Mouse (Mus musculus): ENCODE data around the gene Gm14403.
A peak's percentile ranks its signal among the peaks of the same experiment; 100 is the strongest.
"Not testable (repeated sequence)": the region's sequence is repeated elsewhere in the genome, so short reads cannot be mapped to it uniquely, and the experiment has no call there.

Gm14403 gene

DNA sequence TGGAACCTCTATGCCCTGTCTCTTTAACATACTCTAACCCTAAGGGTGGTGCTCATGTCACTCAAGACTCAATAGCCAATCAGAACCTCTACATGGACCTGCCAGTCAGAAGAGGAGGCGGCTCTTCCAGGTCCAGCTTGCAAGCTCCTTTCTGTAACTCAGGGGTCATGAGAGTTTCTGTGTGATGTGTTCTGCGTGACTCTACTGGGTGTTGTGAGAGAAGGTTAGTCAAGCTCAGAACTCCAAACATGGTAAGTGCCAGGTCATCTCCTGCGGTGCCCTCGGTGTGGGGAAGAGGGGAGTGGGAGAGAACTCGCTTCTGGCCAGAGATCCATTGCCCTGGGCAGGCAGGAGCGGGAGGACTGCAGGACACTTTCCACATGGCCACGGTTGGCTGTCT is at the start of gene Gm14403:
TSS of gene Gm14403 (plus strand) at position 149 of the 400 bp plus-strand sequence.
- peak in 1 of 2 experiments; percentile 73 for DNase-seq (ENCODE audit: low spot score in 2 of 2)

DNA sequence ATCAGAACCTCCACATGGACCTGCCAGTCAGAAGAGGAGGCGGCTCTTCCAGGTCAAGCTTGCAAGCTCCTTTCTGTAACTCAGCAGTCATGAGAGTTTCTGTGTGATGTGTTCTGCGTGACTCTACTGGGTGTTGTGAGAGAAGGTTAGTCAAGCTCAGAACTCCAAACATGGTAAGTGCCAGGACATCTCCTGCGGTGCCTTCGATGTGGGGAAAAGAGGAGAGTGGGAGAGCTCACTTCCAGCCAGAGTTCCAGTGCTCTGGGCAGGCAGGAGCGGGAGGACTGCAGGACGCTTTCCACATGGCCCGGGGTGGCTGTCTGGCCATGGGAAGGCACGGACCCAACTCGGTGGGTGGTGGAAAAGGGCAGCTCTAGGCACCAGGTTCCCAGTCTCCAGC is 33.3 kb upstream of the Gm14403 start, which contains the start of gene Zfp970:
TSS of gene Zfp970 (plus strand) at position 58 of the 400 bp plus-strand sequence.
- peak in 1 of 2 experiments; percentile 61 for DNase-seq (ENCODE audit: low spot score in 2 of 2)

DNA sequence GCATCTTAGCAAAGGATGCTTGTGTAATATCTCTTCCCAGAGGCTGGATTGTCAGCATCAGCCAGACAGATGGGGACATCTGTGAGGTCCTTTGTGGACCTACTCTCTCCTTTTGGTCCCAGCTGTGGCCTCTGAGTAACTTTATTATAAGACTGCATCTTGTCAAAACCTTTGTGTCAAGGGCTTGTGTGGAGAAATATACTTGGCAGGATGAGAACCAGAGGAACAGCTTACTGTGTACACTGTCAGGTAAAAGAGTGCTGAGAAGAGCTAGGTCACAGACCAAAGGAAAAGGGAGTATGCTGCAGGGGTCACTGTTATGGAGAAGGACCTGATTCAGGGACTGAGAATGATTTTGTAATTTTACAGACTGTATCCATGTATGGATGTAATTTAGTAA is 29.8 kb upstream of the Gm14403 start:
- not testable (repeated sequence) for DNase-seq (ENCODE audit: low spot score in 2 of 2)

DNA sequence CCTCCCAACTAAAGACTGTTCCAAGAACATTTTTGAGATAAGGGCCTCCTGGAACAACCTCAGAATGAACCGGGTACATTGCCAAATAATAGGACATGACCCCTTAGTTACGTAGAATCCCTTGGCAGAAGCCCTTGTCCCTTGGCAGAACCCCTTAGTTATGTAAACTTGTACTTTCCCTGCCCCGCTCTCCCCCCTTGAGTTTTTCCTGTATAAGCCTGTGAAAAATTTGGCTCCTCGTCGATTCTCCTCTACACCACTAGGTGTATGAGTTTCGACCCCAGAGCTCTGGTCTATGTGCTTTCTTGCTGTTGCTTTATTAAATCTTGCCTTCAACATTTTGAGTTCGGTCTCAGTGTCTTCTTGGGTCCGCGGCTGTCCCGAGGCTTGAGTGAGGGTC is 25.8 kb upstream of the Gm14403 start:
- DNase-seq (ENCODE audit: low spot score in 2 of 2) = not testable (repeated sequence)

DNA sequence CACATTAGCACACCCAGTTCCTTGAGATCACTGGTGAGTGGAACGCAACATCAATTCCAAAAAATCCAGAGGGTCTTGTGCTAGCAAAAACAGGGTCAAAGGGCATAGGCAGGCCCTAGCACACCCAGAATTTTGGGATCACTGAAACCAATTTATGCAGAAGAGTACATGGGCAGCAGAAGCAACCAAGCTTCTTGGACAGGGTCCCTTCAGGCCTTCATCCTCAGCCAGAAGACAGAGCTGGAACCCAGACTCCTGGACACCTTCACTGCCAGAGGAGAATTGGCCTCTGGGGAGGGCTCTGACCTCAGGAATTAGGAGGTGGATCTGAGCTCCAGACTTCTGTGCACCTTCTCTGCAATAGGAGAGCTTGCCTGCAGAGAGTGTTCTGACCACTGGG is 16.0 kb upstream of the Gm14403 start:
- not testable (repeated sequence) for DNase-seq (ENCODE audit: low spot score in 2 of 2)

DNA sequence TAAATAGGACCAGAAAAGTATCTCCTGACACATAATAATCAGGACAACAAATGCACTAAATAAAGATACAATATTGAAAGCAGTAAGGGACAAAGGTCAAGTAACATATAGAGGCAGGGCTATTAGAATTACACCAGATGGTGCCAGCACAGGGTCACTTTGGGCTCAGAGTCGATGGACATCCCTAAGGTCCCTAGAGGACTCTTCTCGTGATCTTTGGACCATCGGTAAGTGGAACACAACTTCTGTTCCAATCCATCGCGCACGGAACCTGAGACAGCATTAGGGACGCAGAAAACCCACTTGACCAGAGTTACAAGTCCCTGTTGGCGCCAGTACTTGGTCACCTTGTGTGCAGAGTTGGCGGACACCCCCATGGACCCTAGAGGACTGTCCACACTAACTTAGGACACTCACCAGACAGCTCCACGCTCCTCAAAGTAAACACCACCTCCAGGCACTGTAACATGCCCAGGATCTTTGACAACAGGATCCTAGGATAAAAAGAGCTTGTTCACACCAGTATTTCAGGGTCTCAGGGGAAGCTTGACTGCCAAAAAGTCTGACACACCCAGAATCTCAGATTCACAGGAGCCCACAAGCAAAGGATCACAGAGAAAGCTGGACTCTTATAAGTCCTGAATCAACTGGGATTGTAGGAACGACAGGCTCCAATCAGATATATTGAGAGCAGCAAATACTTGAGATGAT is 14.6 kb upstream of the Gm14403 start:
- DNase-seq (ENCODE audit: low spot score in 2 of 2) = peak in 1 of 2 experiments; percentile 65

DNA sequence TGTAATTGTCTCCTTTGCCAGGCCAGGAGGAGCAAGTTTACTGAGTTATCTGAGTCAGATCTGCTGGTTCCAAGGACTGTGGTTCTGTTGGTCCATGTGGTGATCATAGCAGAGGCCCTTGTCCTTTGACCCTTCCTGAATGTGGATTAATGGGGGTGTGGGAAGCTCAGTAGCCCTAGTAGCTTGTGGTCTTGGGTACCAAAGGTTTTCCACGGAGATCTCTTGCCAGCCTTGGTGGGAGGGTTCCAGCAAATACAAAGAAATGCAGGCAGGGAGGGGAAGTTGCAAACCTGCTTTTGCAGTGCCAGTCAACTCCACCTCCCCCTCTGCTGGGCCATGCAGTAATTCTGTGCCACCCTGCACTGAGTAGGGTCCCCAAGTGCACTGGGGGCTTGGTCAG is 1.2 kb downstream of the Gm14403 start:
- DNase-seq (ENCODE audit: low spot score in 2 of 2) = not testable (repeated sequence)

DNA sequence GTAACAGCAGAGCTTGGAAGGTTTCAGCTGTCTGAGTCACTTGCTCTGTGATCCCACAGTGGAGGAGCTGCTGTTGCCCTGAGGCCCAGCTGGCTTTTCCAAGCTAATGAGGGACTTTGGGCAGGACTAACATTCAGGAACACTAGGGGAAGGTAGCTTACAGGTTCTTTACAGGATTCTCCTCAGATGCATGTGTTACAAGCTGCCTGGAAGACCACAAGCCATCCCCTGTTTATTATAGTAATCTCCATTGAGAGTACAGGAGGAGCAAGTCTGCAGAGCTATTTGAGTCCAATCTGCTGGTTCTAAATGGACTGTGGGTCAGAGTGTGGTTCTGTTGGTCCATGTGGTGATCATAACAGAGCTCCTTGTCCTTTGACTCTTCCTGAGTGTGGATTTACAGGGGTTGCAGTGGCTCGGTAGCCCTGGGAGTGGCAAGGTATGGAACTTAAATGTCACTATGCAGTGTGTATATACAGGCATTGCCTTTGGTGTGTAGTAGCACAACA is 7.2 kb downstream of the Gm14403 start:
- peak in 1 of 2 experiments; percentile 63 for DNase-seq (ENCODE audit: low spot score in 2 of 2)

DNA sequence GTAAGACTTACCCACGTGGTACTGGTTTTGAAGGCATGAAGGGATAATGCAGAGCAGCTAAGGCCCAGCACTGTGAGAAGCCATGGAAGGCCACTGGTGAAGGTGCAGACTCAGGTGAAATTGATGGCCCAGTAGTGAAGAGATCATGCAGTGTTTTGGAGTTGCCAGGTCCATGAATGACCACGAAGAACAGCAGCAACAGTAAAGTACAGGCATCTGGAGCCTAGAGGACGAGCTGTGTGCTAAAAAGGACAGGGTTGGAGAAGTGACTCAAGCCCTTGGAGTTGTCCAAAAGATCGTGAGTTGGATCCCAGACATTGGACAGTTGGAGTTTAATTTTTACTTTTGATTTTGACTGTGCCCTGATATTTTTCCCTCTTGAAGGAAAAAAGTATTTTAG is 13.4 kb downstream of the Gm14403 start:
- DNase-seq (ENCODE audit: low spot score in 2 of 2) = peak in 1 of 2 experiments; percentile 63

DNA sequence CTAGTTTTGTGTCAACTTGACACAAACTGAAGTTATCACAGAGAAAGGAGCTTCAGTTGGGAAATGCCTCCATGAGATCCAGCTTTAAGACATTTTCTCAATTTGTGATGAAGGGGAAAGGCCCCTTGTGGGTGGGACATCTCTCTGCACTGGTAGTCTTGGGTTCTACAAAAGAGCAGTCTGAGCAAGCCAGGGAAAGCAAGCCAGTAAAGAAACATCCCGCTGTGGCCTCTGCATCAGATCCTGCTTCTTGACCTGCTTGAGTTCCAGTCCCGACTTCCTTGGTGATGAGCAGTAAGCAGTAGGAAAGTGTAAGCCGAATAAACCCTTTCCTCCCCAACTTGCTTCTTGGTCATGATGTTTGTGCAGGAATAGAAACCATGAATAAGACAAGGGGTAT is 14.0 kb downstream of the Gm14403 start:
- peak in 1 of 2 experiments; percentile 60 for DNase-seq (ENCODE audit: low spot score in 2 of 2)

DNA sequence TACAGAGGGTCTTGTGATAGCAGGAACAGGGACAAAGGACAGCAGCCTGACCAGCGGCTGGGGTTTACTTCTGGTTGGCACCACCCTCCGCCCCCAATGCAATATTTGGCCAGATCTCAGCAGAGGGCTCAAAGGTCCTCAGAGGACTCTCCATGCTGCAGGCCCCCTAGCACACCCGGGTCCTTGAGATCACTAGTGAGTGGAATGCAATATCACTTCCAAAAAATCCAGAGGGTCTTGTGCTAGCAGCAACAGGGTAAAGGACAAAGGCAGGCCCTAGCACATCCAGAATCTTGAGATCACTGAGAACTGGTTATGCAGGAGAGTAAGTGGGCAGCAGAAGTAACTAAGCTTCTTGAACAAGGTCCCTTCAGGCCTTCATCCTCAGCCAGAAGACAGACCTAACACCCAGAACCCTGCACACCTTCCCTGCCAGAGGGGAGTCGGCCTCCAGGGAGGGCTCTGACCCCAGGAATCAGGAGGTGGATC is 16.0 kb downstream of the Gm14403 start:
- DNase-seq (ENCODE audit: low spot score in 2 of 2) = peak in 1 of 2 experiments; percentile 69

DNA sequence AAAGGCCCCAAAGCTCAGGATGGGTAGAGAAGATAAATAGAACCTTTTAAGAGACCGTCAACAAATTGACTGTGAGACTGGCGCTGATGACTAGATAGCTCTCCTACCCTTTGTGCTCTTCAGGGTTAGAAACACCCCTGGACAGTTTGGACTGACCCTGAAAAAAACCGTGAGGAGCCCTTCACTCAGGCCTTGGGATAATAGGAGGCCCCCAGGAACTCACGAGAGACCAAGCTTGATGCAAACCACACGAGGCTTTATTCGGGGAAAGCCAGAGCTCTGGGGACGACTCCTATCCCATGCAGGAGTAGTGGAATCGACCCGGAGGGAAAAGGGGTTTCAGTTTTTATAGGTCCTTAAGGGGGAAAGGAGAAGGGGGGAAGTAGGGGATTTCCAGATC is 19.7 kb downstream of the Gm14403 start:
- peak in 1 of 2 experiments; percentile 70 for DNase-seq (ENCODE audit: low spot score in 2 of 2)

DNA sequence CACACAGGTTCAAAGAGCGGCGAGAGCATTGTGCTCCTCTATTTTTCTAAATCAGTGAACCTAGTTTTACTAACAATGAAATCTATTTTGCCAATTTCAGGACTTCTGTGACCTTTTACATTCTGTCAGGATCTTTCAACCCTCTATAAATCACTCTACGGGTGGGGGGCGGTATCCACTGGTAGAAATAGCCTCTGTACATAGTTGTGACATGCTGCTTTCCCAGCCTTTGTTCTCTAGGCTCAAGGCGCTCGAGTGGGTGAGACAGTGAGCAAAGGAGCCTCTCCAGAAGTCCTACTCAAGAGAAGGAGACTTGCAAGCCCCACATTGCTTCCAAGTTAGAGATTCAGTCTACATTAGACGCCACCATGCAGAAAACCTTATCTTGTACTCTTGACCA is 20.3 kb downstream of the Gm14403 start:
- DNase-seq (ENCODE audit: low spot score in 2 of 2) = peak in 1 of 2 experiments; percentile 65

DNA sequence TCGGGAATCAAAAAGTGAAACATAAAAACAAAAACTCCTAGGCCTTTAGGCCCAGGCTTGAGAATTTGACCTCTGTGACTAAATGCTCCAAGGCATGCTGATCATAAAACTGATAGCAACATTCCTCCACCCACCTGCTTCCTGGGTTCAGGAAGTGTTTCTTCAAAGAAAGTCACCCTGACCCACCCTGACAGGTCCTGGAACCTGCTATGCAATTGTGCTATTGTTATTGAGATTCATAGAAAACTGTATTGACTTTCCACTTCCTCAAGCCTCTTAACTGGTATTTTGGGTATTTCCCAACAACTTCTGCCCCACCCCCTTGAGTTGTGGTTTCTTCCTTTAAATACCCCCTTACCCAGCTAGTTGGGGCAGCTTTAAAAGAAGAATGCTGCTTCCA is 20.9 kb downstream of the Gm14403 start:
- DNase-seq (ENCODE audit: low spot score in 2 of 2) = peak in 1 of 2 experiments; percentile 62

DNA sequence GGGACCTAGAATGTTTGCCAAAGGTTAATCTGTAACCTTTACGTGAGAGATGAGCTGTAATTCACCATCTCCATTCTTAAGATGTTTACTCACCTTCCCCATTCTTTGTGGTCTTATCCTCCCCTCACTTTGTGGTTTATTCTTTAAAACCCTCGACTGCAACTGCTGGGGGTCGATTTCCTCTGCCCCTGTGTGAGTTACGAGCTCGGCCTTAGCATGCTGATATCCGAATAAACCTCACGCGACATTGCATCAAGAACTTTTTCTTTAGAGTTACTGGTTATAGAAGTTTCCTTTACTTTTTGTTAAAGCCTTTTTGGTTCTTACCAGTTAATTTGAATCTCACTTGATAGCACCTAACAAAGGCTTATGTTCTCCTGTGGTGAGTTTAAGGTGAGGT is 22.0 kb downstream of the Gm14403 start:
- peak in 1 of 2 experiments; percentile 63 for DNase-seq (ENCODE audit: low spot score in 2 of 2)

DNA sequence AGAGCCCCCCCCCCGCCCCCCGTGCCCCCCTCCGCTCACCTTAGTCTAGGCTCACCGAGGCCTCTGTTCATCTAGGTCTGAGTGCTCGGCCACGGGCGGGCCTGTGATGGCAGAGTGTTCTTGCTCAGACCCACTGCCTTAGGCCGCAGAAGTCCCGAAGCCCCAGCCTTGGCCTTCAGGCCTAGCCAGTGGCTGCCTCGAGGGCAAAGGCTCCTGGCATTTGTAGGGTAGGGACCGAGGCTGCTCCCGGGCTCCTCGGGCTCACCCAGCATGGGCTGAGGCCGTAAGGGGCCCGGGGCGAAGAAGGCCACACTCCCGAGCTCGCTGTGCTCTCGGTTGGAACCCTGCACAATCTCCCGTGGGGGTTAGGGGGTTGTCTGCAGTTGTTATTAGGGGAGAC is 25.0 kb downstream of the Gm14403 start:
- DNase-seq (ENCODE audit: low spot score in 2 of 2) = peak; percentile 37 to 75

DNA sequence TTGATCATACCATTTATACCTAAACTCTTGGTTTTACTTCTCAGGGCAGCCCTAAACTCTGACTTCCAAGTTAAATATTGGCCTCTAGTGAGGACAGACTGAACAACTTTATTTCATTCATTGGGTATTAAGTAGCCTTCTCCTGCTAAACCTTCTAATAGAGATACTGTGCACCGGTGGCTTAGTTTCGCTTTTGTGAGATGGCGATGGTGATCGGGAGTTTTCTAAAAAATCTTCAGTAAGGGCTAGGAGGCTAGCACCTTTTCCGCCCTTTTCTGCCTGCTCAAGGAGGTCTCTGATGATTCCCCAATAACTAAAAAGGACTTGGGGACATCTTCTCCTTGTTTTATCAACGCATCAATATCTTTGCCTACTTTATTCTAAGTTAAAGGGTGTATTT is 25.7 kb downstream of the Gm14403 start:
- DNase-seq (ENCODE audit: low spot score in 2 of 2) = peak in 1 of 2 experiments; percentile 61

DNA sequence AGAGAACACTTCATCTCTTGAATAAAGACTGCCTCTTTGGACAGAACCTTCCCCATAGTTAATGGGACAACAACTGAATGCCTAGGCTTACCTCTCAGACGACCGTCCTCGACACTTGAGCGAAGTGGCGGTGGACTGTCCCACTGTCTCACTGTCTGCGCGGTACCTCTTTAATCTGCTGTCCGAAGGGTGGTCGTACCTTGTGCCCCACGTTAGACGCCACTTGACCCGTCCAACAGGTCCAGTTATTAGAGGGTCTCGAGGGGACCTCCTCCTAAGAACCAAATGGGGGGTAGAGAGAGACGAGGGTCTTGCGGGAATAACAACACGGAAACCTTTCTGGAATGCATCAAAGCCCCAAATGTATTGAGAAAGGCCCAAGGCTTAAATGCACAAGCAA is 26.2 kb downstream of the Gm14403 start:
- peak in 1 of 2 experiments; percentile 73 for DNase-seq (ENCODE audit: low spot score in 2 of 2)

DNA sequence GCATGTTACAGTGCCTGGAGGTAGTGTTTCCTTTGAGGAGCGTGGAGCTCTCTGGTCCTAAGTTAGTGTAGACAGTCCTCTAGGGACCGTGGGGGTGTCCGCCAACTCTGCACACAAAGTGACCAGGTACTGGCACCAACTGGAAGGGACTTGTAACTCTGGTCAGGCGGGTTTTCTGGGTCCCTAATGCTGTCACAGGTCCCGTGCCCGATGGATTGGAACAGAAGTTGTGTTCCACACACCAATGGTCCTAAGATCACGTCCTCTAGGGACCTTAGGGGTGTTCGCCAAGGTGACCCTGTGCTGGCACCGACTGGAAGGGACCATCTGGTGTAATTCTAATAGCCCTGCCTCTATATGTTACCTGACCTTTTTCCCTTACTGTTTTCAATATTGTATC is 37.9 kb downstream of the Gm14403 start:
- DNase-seq (ENCODE audit: low spot score in 2 of 2) = peak in 1 of 2 experiments; percentile 73

DNA sequence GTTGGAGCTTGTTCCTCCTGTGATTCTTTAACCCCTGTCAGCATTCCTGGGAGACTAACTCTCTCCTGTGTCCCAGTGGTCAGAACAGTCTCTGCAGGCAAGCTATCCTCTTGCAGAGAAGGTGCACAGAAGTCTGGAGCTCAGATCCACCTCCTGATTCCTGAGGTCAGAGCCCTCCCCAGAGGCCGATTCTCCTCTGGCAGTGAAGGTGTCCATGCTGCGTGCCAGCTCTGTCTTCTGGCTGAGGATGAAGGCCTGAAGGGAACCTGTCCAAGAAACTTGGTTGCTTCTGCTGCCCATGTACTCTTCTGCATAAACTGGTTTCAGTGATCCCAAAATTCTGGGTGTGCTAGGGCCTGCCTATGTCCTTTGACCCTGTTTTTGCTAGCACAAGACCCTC is 39.1 kb downstream of the Gm14403 start:
- peak in 1 of 2 experiments; percentile 66 for DNase-seq (ENCODE audit: low spot score in 2 of 2)

DNA sequence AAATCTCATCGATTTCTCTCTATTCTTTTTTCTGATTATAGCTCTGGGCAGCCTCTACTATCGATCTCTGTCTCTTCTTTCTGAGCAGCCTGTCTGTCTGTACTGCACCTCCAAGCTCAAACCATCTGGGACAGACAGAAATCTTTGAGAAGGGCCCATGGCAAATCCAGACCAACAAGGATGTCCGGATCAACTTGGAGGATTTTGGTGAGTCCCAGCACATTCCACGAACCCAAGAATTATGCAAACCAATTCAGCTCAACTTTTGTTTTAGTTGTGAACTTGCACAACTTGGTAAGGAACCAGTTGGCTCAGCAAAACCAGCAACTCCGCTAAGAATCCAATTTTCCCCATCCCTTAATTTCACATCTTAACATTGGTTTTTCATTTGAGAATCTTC is 39.7 kb downstream of the Gm14403 start:
- DNase-seq (ENCODE audit: low spot score in 2 of 2) = peak in 1 of 2 experiments; percentile 56

DNA sequence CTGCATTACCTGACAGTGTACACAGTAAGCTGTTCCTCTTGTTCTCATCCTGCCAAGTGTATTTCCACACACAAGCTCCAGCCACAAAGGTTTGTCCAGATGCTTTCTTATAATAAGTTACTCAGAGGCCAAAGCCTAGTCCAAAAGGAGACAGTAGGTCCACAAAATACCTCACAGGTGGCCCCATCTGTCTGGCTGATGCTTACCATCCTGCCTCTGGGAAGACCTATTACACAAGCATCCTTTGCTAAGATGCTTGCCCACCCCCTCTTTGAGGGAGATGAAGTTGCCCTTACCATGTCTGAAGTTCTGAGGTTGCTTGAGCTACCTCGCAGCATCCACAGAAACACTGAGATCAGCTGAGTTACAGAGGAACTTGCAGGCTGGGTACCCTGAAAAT is 57.2 kb downstream of the Gm14403 start:
- peak in 1 of 2 experiments; percentile 58 for DNase-seq (ENCODE audit: low spot score in 2 of 2)
